30 mouse cellular contexts compared by ENCODE assay signal in genomic region chr3:140707591-140708131, GRCm38 (mm10).
DNase-seq lines count a peak whose midpoint lies in the region; ATAC-seq lines count a peak whose summit lies in the region.
"Had no signal": no experiment of that assay in that cellular context is flagged by ENCODE, and none has a peak within 500 bp of the region (broad histone marks: within the 10 kb centered on the region; RNA-seq: fewer than 3 reads in every experiment).

No protein-coding gene starts in this region.

- H3K27ac ChIP-seq in neural tube, embryonic 13.5 days (replicated peaks): peak overlapping the region; percentile 56; the same call in 1 of the 2 replicates
- H3K27ac ChIP-seq: embryonic facial prominence, embryonic 12.5 days; gastrocnemius, adult 2 months; limb, embryonic 13.5 days; midbrain, embryonic 15.5 days; neural tube, embryonic 12.5 days had no signal

- no peak for ATAC-seq in neural tube, embryonic 13.5 days (ENCODE audit: low read depth)
- peak; percentile 56 for ATAC-seq in megakaryocyte progenitor cell, adult 5-6 weeks (replicated peaks; ENCODE audit: poor library complexity)
- ATAC-seq: forebrain, embryonic 14.5 days; inflammation-experienced regulatory T-cells, adult 6 months; midbrain, embryonic 15.5 days; Patski had no signal

- H3K9me3 ChIP-seq in neural tube, embryonic 13.5 days: no peaks in the 10 kb centered on the region
- H3K9me3 ChIP-seq: embryonic facial prominence, embryonic 12.5 days; G1E; limb, embryonic 13.5 days; megakaryocyte, embryonic 14.5 days; midbrain, embryonic 15.5 days; neural tube, embryonic 12.5 days had no signal

- H3K4me3 ChIP-seq in neural tube, embryonic 13.5 days: no peak overlapping the region
- H3K4me3 ChIP-seq: embryonic facial prominence, embryonic 12.5 days; gastrocnemius, adult 2 months; limb, embryonic 13.5 days; megakaryocyte, embryonic 14.5 days; midbrain, embryonic 15.5 days; neural tube, embryonic 12.5 days had no signal

- no peak overlapping the region for H3K4me2 ChIP-seq in neural tube, embryonic 13.5 days
- H3K4me2 ChIP-seq: embryonic facial prominence, embryonic 12.5 days; heart, embryonic 11.5 days; limb, embryonic 13.5 days; midbrain, embryonic 15.5 days; neural tube, embryonic 12.5 days had no signal

- intact Hi-C loops in left cerebral cortex, postnatal 4 days (cut with DNase I): no loop called here

- H3K27me3 ChIP-seq in neural tube, embryonic 13.5 days: no peaks in the 10 kb centered on the region
- H3K27me3 ChIP-seq: embryonic facial prominence, embryonic 12.5 days; limb, embryonic 13.5 days; megakaryocyte, embryonic 14.5 days; midbrain, embryonic 15.5 days; neural tube, embryonic 12.5 days; Patski had no signal

- no peaks in the 10 kb centered on the region for H3K36me3 ChIP-seq in neural tube, embryonic 13.5 days
- H3K36me3 ChIP-seq: embryonic facial prominence, embryonic 12.5 days; G1E; limb, embryonic 13.5 days; midbrain, embryonic 15.5 days; neural tube, embryonic 12.5 days had no signal

- no peak overlapping the region for H3K9ac ChIP-seq in neural tube, embryonic 13.5 days
- H3K9ac ChIP-seq: embryonic facial prominence, embryonic 12.5 days; limb, embryonic 13.5 days; midbrain, embryonic 15.5 days; neural tube, embryonic 12.5 days had no signal

- WGBS in neural tube, embryonic 13.5 days: 77% methylated on average over 3 of the region's 3 CpGs

- peak; percentile 31 to 45 for DNase-seq in cerebellum, postnatal 10 days
- DNase-seq in cerebellum, postnatal 4 days (ENCODE audit: low spot score in 2 of 2): no peak
- peak; percentile 10 for DNase-seq in left cerebral cortex, postnatal 4 days
- no peak for DNase-seq in left cerebral cortex, adult 11 months (ENCODE audit: low spot score)
- no peak for DNase-seq in neural tube, embryonic 10.5 days (ENCODE audit: extremely low spot score, low spot score)
- no peak for DNase-seq in embryo, embryonic 9.5 days (ENCODE audit: extremely low spot score)
- DNase-seq: adrenal gland, postnatal 10 days; cerebellum, adult 11 months; cerebellum, adult 9-11 months; gastrocnemius, adult 2 months; gastrocnemius, postnatal 36 days; heart, adult 18-20 months; heart, postnatal 36 days; kidney, adult 11 months; kidney, postnatal 14 days; layer of hippocampus, adult 9-11 months; lung, postnatal 36 days; right cerebral cortex, postnatal 14 days had no signal

- peaks cover 15% of the 10 kb centered on the region; the same call in 1 of the 2 replicates for H3K4me1 ChIP-seq in neural tube, embryonic 13.5 days (replicated peaks)
- H3K4me1 ChIP-seq: embryonic facial prominence, embryonic 12.5 days; limb, embryonic 13.5 days; midbrain, embryonic 15.5 days; neural tube, embryonic 12.5 days had no signal

Comparison
In these comparisons a context has a peak if more than half of its experiments do, and no peak if none do; other contexts are left out.
1. DNase-seq: peak in cerebellum, postnatal 10 days (2 of 2) and left cerebral cortex, postnatal 4 days (single experiment); none in cerebellum, postnatal 4 days (0 of 2), left cerebral cortex, adult 11 months (single experiment), neural tube, embryonic 10.5 days (single experiment) and embryo, embryonic 9.5 days (single experiment).